Mouse (Mus musculus) erythroblast, embryonic 14.5 days (primary cell): ENCODE measurements around the gene Add3.

Experiments used
- GATA1 ChIP-seq: IDR thresholded peaks from 2 replicates; pipeline ENCODE4 v1.6.1; 2012; ENCODE audit warnings: low read length, inconsistent platforms, mixed read lengths
- TAL1 ChIP-seq: IDR thresholded peaks from 3 replicates; pipeline ENCODE4 v1.6.1; 2012; ENCODE audit warnings: low read length, inconsistent platforms, mixed read lengths

- TF ChIP-seq TAL1 (no peak), GATA1 (no peak)
Measured at GRCm38 (mm10) chr19:53156361-53156760, 16.1 kb downstream of the Add3 start.
